Mouse (Mus musculus) lung, postnatal 25 days (tissue): ENCODE data around the gene Rbfox1.

Source experiments
- DNase-seq: peaks from one replicate; pipeline ENCODE4 v3.0.0; 2022; ENCODE audit warnings: low spot score

The Rbfox1 gene

DNA sequence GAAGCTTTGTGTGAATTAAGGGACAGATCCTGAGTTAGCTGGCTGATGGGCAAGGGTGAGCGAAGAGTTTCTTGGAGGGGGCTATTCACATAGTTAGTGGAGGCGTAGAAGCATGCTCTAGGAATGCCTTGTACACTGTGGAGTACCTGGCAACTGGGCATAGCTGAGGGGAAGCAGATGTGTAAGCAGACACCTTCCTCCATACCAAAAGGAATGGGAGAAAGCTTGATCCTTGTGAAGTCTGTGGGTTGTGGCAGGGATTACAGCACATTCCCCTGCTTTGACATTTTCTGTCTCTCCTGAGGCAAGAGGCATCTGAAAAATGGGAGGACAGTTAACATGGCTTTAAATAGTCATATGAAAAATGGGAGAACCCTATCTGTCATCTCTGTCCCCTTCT lies 347.8 kb downstream of the Rbfox1 start:
- DNase-seq: no peak

GRCm38 (mm10) chr16:6241393-6241792 lies 356.2 kb downstream of the Rbfox1 start:
- no peak for DNase-seq

DNA sequence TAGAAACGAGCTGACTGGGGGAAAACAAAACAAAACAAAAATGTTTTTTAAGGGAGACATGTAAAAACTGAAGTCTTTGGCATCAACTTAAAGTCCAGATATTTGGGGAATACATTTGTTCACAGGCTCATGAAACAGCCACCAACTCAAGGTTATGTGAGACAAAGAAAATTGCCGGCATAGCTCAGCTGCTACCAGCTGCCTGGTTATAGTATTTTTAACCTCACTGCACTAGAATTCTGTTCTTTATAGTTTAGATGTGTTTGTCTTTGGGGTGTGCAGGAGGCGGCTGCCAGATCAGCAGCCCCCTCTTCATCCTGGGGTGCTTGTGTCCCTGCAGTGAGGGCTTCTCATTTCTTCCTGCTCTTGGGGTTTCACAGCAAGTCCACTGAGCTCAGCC lies 357.3 kb downstream of the Rbfox1 start:
- DNase-seq: no peak

- DNase-seq: no peak
Measured at GRCm38 (mm10) chr16:6247569-6247968, 362.4 kb downstream of the Rbfox1 start.

DNA sequence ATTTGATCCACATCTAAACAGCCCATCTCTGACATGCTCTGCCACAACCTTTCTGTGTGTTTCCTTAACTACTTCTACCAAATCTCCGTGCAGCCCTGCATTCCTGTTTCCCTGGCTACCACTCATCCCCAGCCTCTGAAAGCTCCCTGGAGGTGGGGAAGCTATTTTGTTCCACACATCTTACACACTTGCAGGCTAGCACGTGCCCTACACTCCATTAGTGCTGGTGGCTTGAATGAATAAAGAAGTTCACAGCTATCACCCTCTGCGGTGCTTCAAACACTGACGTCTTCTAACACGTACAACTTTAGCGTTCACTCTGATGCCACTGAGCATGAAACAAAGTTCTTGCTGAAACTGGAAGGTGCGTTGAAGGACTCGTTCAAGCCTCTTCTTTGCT lies 379.4 kb downstream of the Rbfox1 start:
- no peak for DNase-seq

- DNase-seq: no peak
Measured at GRCm38 (mm10) chr16:6265610-6266009, 380.5 kb downstream of the Rbfox1 start.

DNA sequence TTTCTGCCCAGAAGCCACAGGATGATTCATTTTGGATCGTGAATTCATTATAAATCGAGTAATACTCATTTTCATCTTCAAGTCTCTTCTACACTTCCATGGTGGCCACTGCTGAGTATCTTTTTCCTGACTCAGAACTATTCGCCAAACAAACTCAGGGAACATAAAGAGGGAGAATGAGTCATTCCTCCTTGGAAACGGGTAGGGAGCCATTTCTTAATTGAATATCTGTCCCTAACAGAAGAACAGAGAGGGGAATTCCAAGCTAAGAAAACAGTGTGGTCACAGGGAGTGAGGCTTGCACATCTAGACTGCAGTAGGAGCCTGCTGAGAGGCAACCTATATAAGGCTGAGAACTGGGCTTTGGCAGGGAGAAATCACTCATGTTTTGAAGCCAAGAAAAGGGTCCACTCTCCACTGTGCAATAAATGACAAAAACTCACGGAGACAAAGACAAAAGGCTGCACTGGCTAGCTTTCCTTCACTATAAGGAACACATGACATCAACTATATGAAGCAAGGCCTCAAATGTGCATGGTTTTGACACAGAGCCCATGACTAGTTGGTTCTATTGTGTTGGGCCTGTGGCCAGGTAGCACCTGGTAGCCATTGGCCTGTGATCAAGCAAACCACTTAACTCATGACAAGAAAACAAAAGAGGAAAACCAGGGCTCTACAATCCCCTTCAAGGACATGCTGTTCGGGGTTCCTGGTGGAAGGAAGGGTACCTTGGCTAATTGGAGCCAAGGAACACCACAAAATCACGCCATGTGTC lies 386.6 kb downstream of the Rbfox1 start:
- DNase-seq: no peak

- no peak for DNase-seq
Measured at GRCm38 (mm10) chr16:6283496-6283895, 398.3 kb downstream of the Rbfox1 start.

- no peak for DNase-seq
Measured at GRCm38 (mm10) chr16:6284317-6284716, 399.2 kb downstream of the Rbfox1 start.

DNA sequence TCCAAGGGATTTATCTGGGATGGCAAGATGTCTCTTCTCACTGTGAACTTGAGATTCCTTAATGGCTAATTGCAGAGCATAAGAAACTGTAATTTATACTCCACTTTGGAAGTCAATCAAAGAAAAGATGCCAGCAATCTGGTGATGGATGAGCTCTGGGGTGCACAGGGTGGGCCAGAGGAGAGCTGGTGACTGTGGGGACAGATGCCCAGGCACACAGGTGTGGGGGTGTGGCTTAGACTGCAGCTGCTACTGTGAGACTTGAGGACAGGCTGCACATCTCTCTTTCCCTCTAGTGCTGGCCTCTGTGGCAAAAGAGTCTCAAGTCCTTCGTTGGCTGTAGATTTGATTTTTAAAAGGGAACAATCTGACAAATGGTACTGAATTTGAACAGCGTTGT lies 402.5 kb downstream of the Rbfox1 start:
- DNase-seq: no peak

DNA sequence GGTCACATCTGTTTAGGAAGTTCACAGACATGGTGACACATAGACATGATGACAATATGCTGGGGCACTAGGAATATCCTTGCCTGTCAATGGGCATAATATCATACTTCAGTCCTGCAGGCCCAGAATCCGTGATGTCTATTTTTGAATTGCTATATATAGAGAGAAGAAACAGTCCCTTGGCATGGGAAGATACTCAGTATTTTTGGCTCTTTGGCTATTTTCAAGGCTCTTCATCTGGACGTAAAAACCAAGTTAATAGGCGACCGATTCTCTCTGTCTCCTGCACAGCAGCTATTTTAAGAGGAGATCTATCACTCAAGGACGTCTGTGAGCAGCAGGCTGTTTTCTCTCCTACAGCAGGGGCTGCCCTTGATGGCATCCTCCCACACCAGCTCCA lies 415.0 kb downstream of the Rbfox1 start:
- no peak for DNase-seq

GRCm38 (mm10) chr16:6303082-6303481 lies 417.9 kb downstream of the Rbfox1 start:
- DNase-seq: no peak

- no peak for DNase-seq
Measured at GRCm38 (mm10) chr16:6309940-6310339, 424.8 kb downstream of the Rbfox1 start.

- DNase-seq: no peak
Measured at GRCm38 (mm10) chr16:6310744-6311678, 425.9 kb downstream of the Rbfox1 start.

DNA sequence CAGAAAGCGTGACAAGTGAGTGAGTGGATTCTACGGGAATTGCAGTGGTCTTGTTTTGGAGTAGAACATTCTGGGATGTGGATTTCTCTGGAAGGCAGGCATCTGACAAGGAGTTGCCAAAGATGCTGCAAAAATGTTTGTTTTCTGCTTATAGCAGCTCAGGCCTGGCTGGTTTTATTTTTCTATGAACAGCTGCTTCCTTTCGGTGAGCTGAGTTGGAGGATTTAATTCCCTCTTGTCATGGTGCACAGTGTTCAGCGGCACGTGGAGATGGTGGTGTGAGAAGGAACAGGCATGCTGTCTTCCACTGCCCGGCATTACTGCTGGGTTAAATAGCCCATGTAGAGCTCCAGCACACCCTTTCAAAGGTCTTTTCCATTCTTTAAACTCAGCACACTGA lies 428.5 kb downstream of the Rbfox1 start:
- DNase-seq: no peak

GRCm38 (mm10) chr16:6324832-6325231 lies 439.7 kb downstream of the Rbfox1 start:
- no peak for DNase-seq

DNA sequence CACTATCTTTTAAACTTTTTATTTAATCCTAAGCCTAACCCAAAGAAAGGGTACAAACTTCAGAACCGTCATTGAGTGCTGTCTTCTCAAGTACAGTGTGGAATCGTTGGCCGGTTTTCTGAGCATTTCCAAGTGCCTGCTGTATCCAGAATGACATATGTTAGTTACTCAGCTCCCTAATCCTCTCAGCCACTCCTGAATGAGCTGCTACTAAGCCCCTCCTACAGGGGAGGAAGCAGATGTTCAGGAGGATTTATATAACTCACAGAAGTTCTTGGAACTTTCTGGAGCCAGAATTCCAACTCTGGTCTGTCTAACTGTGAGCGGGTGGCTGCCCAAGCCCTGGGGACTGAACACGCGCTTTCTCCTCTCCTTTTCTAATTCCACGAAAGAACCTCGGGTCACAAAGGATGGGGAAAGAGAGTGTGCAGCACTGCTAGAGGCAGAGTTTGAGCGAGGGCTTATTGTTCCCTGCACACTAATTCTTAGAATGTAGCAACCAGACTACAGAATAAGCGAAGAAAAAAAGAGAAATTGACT lies 446.3 kb downstream of the Rbfox1 start:
- no peak for DNase-seq

- no peak for DNase-seq
Measured at GRCm38 (mm10) chr16:6333273-6333672, 448.1 kb downstream of the Rbfox1 start.

GRCm38 (mm10) chr16:6348103-6348502 lies 462.9 kb downstream of the Rbfox1 start:
- DNase-seq: no peak

- DNase-seq: no peak
Measured at GRCm38 (mm10) chr16:6348581-6349241, 463.6 kb downstream of the Rbfox1 start.

DNA sequence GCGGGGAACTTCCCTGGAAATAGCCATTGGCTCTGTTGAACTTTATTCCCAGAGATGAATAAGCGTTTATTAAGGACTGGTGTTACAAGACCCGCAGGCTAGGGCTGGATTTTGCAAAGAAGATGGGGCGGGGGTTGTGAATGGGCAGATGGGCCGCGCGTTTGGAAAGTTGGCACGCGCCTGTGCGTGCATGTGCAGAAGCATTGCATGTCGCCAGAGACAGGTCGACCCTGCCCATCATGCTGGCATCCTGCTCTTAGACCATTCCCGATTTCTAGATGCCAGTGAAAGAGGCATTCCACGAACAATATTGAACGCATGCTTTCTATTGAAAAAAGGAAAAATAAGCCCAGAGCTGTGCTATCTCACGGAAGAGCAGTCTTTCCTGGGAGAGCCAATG lies 464.2 kb downstream of the Rbfox1 start:
- DNase-seq: no peak

GRCm38 (mm10) chr16:6350256-6350655 lies 465.1 kb downstream of the Rbfox1 start:
- no peak for DNase-seq
